ENCODE assay signal across 8 mouse cellular contexts in the genomic region with DNA sequence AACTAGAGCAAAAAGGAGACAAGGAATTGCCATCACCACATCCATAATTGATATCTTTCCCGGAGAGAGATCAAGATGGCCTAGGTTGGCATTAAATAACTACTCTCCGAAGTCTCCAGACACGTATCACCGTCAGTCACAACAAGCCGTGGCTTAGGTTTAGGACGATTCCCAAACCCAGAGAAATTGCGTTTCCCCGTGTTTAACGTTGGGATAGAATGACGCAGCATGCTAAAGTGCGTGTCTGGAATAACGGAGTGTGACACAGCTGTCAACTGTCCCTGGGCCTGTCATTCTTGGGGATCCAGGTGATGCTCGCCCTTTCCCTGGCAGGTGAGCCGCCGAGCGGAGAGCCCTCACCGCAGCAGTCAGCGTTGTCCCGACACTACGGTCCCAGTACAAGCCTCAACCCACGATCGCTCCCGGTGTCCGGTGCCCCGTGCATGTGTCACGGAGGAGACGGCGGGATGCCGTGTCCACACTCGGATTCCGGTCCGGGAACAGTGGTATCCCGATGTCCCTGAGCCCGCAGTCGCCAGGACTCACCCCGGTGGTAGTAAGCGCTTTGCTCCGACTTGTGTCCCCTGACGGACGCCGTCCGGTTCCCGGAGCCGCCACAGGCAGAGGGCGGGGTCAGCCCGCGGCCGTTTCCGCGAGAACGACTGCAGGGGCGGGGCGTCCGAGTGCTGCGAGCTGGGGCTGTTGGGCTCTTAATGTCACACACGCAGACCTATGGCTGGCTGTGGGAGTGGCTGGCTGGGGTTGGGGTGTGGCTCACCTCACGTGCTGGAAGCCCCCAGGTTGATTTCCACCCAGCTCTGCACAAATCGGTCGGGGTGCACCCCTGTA. TPM values are rescaled to one million over a fixed set of nuclear protein-coding genes. Genes with fewer than 3 reads are reported as not detected.
DNase-seq lines count a peak whose midpoint lies in the region; ATAC-seq lines count a peak whose summit lies in the region.

No protein-coding gene starts in this region.

- H3K4me2 ChIP-seq in intestine, embryonic 14.5 days (ENCODE audit: low read length): peak overlapping the region; percentile 60

- 0 out of 2 replicates have a peak, but pooled peaks cover 2% of the 10 kb centered on the region for H3K36me3 ChIP-seq in intestine, embryonic 14.5 days (ENCODE audit: control insufficient read depth, insufficient read depth, low read length)

- no peaks in the 10 kb centered on the region for H3K27me3 ChIP-seq in intestine, embryonic 14.5 days (replicated peaks; ENCODE audit: control insufficient read depth, insufficient read depth, low read length)

- H3K4me1 ChIP-seq in intestine, embryonic 14.5 days (replicated peaks; ENCODE audit: control insufficient read depth, insufficient read depth, low read length): peaks cover 6% of the 10 kb centered on the region; the same call in 1 of the 2 replicates

- under 1% methylated on average over 59 of the region's 59 CpGs for WGBS in intestine, embryonic 14.5 days

- H3K27ac ChIP-seq in intestine, embryonic 14.5 days (ENCODE audit: low read depth): peak overlapping the region; percentile 12

- H3K4me3 ChIP-seq in intestine, embryonic 14.5 days (ENCODE audit: low read depth, low read length): peak overlapping the region; percentile 69

- peak overlapping the region; percentile 70 for H3K9ac ChIP-seq in intestine, embryonic 14.5 days (ENCODE audit: low read length)

- DNase-seq in adrenal gland, adult 18-20 months (ENCODE audit: low spot score in 2 of 2): peak; percentile 93 to 95
- peak; percentile 93 for DNase-seq in embryo, embryonic 10.5 days (ENCODE audit: low spot score)
- peak; percentile 96 for DNase-seq in gastrocnemius, postnatal 14 days
- DNase-seq in intestine, embryonic 14.5 days (ENCODE audit: low spot score): peak; percentile 94
- DNase-seq in left cerebral cortex, postnatal 10 days (ENCODE audit: extremely low spot score in 1 of 2, low spot score in 2 of 2): peak; percentile 80 to 97
- DNase-seq in right cerebral cortex, postnatal 10 days (ENCODE audit: low spot score in 2 of 2): peak; percentile 91
- peak; percentile 95 for DNase-seq in urinary bladder, postnatal 14 days (ENCODE audit: low spot score)

- peak; percentile 94 for ATAC-seq in intestine, embryonic 14.5 days (replicated peaks; ENCODE audit: low FRiP score, low TSS enrichment, low read depth)
- peak; percentile 91 for ATAC-seq in megakaryocyte progenitor cell, adult 5-6 weeks (replicated peaks; ENCODE audit: poor library complexity)

- intact Hi-C loops in gastrocnemius, postnatal 14 days (cut with DNase I; ENCODE audit: low total_unique reads): no loop called here
- intact Hi-C loops in left cerebral cortex, postnatal 10 days (cut with DNase I): no loop called here

- no peaks in the 10 kb centered on the region for H3K9me3 ChIP-seq in intestine, embryonic 14.5 days (ENCODE audit: control insufficient read depth, low read length)

RNA-seq across cellular contexts. Expression of a gene that starts 3.6 kb away (rescaled TPM):
- total RNA-seq in adrenal gland, adult 18-20 months (2021): 10 to 100 TPM; 65.8 to 74.2 TPM
- total RNA-seq in gastrocnemius, postnatal 14 days (2021): 10 to 100 TPM; 24.6 to 27.0 TPM
- 27.3 and 28.2 TPM in 2 replicates for polyA plus RNA-seq in intestine, embryonic 14.5 days (2014; fragmentation: Nextera tagmentation; extraction: Ambion mirVana)
- 10 to 100 TPM; 25.4 to 27.0 TPM for total RNA-seq in left cerebral cortex, postnatal 10 days (2021)
- total RNA-seq in megakaryocyte progenitor cell, adult 5-6 weeks (2015): 22.4 and 25.1 TPM in 2 replicates
- total RNA-seq in megakaryocyte progenitor cell, adult 5-6 weeks (2017): 33.6 and 48.2 TPM in 2 replicates

RNA-seq across cellular contexts. Expression of a gene that starts 59.1 kb away (rescaled TPM):
- total RNA-seq in adrenal gland, adult 18-20 months (2021): under 1 TPM; 0.06 to 0.07 TPM
- total RNA-seq in gastrocnemius, postnatal 14 days (2021): under 1 TPM in 1 of 2 experiments, not detected in 1; 0.04 TPM
- 0.75 and 1.5 TPM in 2 replicates for polyA plus RNA-seq in intestine, embryonic 14.5 days (2014; fragmentation: Nextera tagmentation; extraction: Ambion mirVana)
- total RNA-seq in left cerebral cortex, postnatal 10 days (2021): under 1 TPM; 0.47 to 0.93 TPM
- total RNA-seq in megakaryocyte progenitor cell, adult 5-6 weeks (2015): 0.15 and 0.49 TPM in 2 replicates
- 0.27 and 0.42 TPM in 2 replicates for total RNA-seq in megakaryocyte progenitor cell, adult 5-6 weeks (2017)

Comparison
In these comparisons a context has a peak if more than half of its experiments do, and no peak if none do; other contexts are left out.
1. Peak in every context shown above with its lines: DNase-seq, ATAC-seq, H3K4me3 ChIP-seq and H3K27ac ChIP-seq.